Mouse (Mus musculus) limb, embryonic 12.5 days (tissue): ENCODE results near the gene Mlh1. TPM values are rescaled to one million over a fixed set of nuclear protein-coding genes. Genes with fewer than 3 reads are reported as not detected.

Experiments
- ATAC-seq: fragments of 200-750 bp; cut with Nextera tagmentation; 2 replicates; pipeline ENCODE4 v1.8.0; 2017; ENCODE audit warnings: low read depth, moderate TSS enrichment; ENCODE audit not compliant: insufficient number of reproducible peaks, insufficient read depth, low FRiP score, low TSS enrichment
- H3K27ac ChIP-seq: fragments of 300-500 bp; sonication (generic); 2 replicates; pipeline ENCODE4 v1.5.1; 2016; ENCODE audit warnings: mild to moderate bottlenecking, moderate library complexity
- H3K27me3 ChIP-seq: fragments of 300-500 bp; sonication (generic); 2 replicates; pipeline ENCODE4 v1.6.1; 2016; ENCODE audit warnings: mild to moderate bottlenecking, moderate library complexity
- H3K36me3 ChIP-seq: fragments of 300-500 bp; sonication (generic); 2 replicates; pipeline ENCODE4 v1.6.1; 2016; ENCODE audit warnings: mild to moderate bottlenecking, moderate library complexity
- H3K4me1 ChIP-seq: fragments of 300-500 bp; sonication (generic); replicated peaks from 2 replicates; pipeline ENCODE4 v1.6.1; 2016
- H3K4me2 ChIP-seq: fragments of 300-500 bp; sonication (generic); 2 replicates; pipeline ENCODE4 v1.6.1; 2016; ENCODE audit warnings: mild to moderate bottlenecking, moderate library complexity
- H3K4me3 ChIP-seq: fragments of 300-500 bp; sonication (generic); replicated peaks from 2 replicates; pipeline ENCODE4 v1.5.1; 2016; ENCODE audit warnings: mild to moderate bottlenecking
- H3K9ac ChIP-seq: fragments of 300-500 bp; sonication (generic); replicated peaks from 2 replicates; pipeline ENCODE4 v1.6.1; 2016; ENCODE audit warnings: mild to moderate bottlenecking, moderate library complexity
- H3K9me3 ChIP-seq: fragments of 300-500 bp; sonication (generic); 2 replicates; pipeline ENCODE4 v1.6.1; 2016; ENCODE audit warnings: mild to moderate bottlenecking, moderate library complexity
- WGBS: fragments of 180-500 bp; shearing (Covaris S2); methylation state at CpG from one replicate; pipeline ENCODE4 v1.1.7; 2016; 5-methylcytosine and 5-hydroxymethylcytosine counted together
- polyA plus RNA-seq: library from polyadenylated mRNA; unstranded; fragments of >200 nt; fragmentation: Nextera tagmentation; extraction: Ambion mirVana; gene quantifications from 2 replicates; pipeline ENCODE4 v1.2.1, GENCODE M21; 2016

The Mlh1 gene
- polyA plus RNA-seq, 1 experiment from 2014 or later: 45.1 TPM

- H3K4me2 ChIP-seq: no peak overlapping the region
- ATAC-seq: no peak
- 92% methylated on average over 2 of the region's 2 CpGs for WGBS
Observed at GRCm38 (mm10) chr9:111193211-111193610, 78.4 kb downstream of the Mlh1 start.

GRCm38 (mm10) chr9:111188731-111189130 lies 82.9 kb downstream of the Mlh1 start:
- no peaks in the 10 kb centered on the region for H3K27me3 ChIP-seq
- no peak overlapping the region for H3K4me2 ChIP-seq
- peaks cover 31% of the 10 kb centered on the region for H3K36me3 ChIP-seq
- ATAC-seq: no peak
- no peak overlapping the region for H3K9ac ChIP-seq
- no peak overlapping the region for H3K27ac ChIP-seq
- WGBS: 90% methylated on average over 7 of the region's 7 CpGs
- H3K4me1 ChIP-seq: no peaks in the 10 kb centered on the region
- H3K4me3 ChIP-seq: no peak overlapping the region
- no peaks in the 10 kb centered on the region for H3K9me3 ChIP-seq

More at GRCm38 (mm10) chr9:111193211-111193610, 78.4 kb downstream of the Mlh1 start:
- Histone ChIP-seq H3K27ac (no peak overlapping the region), H3K27me3 (no peaks in the 10 kb centered on the region), H3K36me3 (peaks cover 31% of the 10 kb centered on the region), H3K9ac (no peak overlapping the region), H3K4me1 (no peaks in the 10 kb centered on the region), H3K9me3 (no peaks in the 10 kb centered on the region), H3K4me3 (no peak overlapping the region)

GRCm38 (mm10) chr9:111186861-111187260 lies 84.7 kb downstream of the Mlh1 start:
- H3K9me3 ChIP-seq: no peaks in the 10 kb centered on the region
- H3K27ac ChIP-seq: no peak overlapping the region
- no peaks in the 10 kb centered on the region for H3K27me3 ChIP-seq
- H3K9ac ChIP-seq: no peak overlapping the region
- no peak overlapping the region for H3K4me3 ChIP-seq
- no peak for ATAC-seq
- no peak overlapping the region for H3K4me2 ChIP-seq
- 76% methylated on average over 6 of the region's 6 CpGs for WGBS
- H3K36me3 ChIP-seq: peaks cover 23% of the 10 kb centered on the region
- H3K4me1 ChIP-seq: no peaks in the 10 kb centered on the region

GRCm38 (mm10) chr9:111184929-111185328 lies 86.7 kb downstream of the Mlh1 start:
- 68% methylated on average over 4 of the region's 4 CpGs for WGBS
- Histone ChIP-seq H3K4me2 (no peak overlapping the region), H3K27ac (no peak overlapping the region), H3K4me3 (no peak overlapping the region), H3K9me3 (no peaks in the 10 kb centered on the region), H3K4me1 (no peaks in the 10 kb centered on the region), H3K9ac (no peak overlapping the region), H3K27me3 (no peaks in the 10 kb centered on the region), H3K36me3 (peaks cover 9% of the 10 kb centered on the region)
- ATAC-seq: no peak

- Histone ChIP-seq H3K4me3 (no peak overlapping the region), H3K27me3 (no peaks in the 10 kb centered on the region), H3K9ac (no peak overlapping the region), H3K4me2 (no peak overlapping the region), H3K4me1 (no peaks in the 10 kb centered on the region), H3K27ac (no peak overlapping the region), H3K36me3 (no peaks in the 10 kb centered on the region), H3K9me3 (no peaks in the 10 kb centered on the region)
- no peak for ATAC-seq
- WGBS: 81% methylated on average over 3 of the region's 3 CpGs
Observed at GRCm38 (mm10) chr9:111182176-111182575, 89.4 kb downstream of the Mlh1 start.

GRCm38 (mm10) chr9:111178971-111179370 lies 92.6 kb downstream of the Mlh1 start:
- Histone ChIP-seq H3K9ac (no peak overlapping the region), H3K27ac (no peak overlapping the region), H3K36me3 (no peaks in the 10 kb centered on the region), H3K4me2 (no peak overlapping the region), H3K4me3 (no peak overlapping the region), H3K27me3 (no peaks in the 10 kb centered on the region), H3K9me3 (no peaks in the 10 kb centered on the region), H3K4me1 (no peaks in the 10 kb centered on the region)
- ATAC-seq: no peak
- WGBS: 82% methylated on average over 5 of the region's 5 CpGs

Other genes with a start within 250 kb of the Mlh1 start
- gene Ccrl2, start 214.3 kb downstream of the Mlh1 start, polyA plus RNA-seq: 0.49 and 0.92 TPM in 2 replicates
- gene Lrrfip2, start 154.2 kb downstream of the Mlh1 start, polyA plus RNA-seq: 45.0 and 45.9 TPM in 2 replicates
- 41.2 and 46.4 TPM in 2 replicates for gene Epm2aip1, start 138 bp upstream of the Mlh1 start, polyA plus RNA-seq
- 0.10 and 0.12 TPM in 2 replicates for gene Trank1, start 39.9 kb upstream of the Mlh1 start, polyA plus RNA-seq
- 0.39 and 0.67 TPM in 2 replicates for gene Dclk3, start 167.3 kb upstream of the Mlh1 start, polyA plus RNA-seq